Mouse (Mus musculus): ENCODE results near the gene Myo1b. TPM values are rescaled to one million over a fixed set of nuclear protein-coding genes. Genes with fewer than 3 reads are reported as not detected.

The Myo1b gene
- polyA plus RNA-seq, 1 experiment from 2014 or later: 92.2 TPM

- Histone ChIP-seq H3K4me2 (replicated peaks) (no peak overlapping the region), H3K9me3 (no peaks in the 10 kb centered on the region), H3K4me1 (replicated peaks) (peaks cover 18% of the 10 kb centered on the region), H3K36me3 (peaks cover 17% of the 10 kb centered on the region), H3K27me3 (no peaks in the 10 kb centered on the region), H3K27ac (no peak overlapping the region), H3K9ac (replicated peaks) (no peak overlapping the region), H3K4me3 (replicated peaks) (no peak overlapping the region)
- no peak for ATAC-seq
- WGBS: 67% methylated on average over 8 of the region's 8 CpGs
Observed at GRCm38 (mm10) chr1:51835795-51836194, 80.1 kb downstream of the Myo1b start.

GRCm38 (mm10) chr1:51834072-51834471 is 81.8 kb downstream of the Myo1b start:
- no peak for ATAC-seq
- Histone ChIP-seq H3K4me2 (replicated peaks) (no peak overlapping the region), H3K4me1 (replicated peaks) (peaks cover 18% of the 10 kb centered on the region), H3K9me3 (no peaks in the 10 kb centered on the region), H3K9ac (replicated peaks) (no peak overlapping the region), H3K27ac (no peak overlapping the region; the same call in 1 of the 2 replicates), H3K36me3 (peaks cover 17% of the 10 kb centered on the region), H3K4me3 (replicated peaks) (no peak overlapping the region), H3K27me3 (no peaks in the 10 kb centered on the region)
- 70% methylated on average over 3 of the region's 3 CpGs for WGBS

DNA sequence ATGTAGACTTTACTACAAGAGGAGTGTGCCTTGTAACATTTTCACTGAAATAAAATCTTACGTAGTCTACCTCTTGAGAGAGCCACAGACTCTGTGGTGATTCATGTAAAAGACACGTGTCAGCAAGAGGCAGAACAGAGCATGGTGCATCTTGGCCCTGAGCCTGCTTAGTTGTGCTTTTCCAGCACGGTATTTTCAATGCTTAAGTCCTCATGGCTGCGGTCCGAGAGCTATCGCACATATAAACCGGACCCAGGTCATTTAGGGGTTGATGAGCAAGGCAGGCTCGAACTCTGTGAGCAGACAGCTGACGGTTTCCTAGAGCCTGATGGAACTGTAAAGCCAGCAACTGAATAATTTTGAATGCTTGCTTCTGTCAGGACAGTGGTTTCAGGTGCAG is 86.5 kb downstream of the Myo1b start:
- no peaks in the 10 kb centered on the region; the same call in 1 of the 2 replicates for H3K4me1 ChIP-seq (replicated peaks)
- no peak overlapping the region for H3K4me3 ChIP-seq (replicated peaks)
- no peak for ATAC-seq
- no peaks in the 10 kb centered on the region for H3K9me3 ChIP-seq
- peaks cover 17% of the 10 kb centered on the region for H3K36me3 ChIP-seq
- H3K4me2 ChIP-seq (replicated peaks): no peak overlapping the region
- no peak overlapping the region for H3K27ac ChIP-seq
- 95% methylated on average over 9 of the region's 9 CpGs for whole genome bisulfite sequencing
- no peak overlapping the region for H3K9ac ChIP-seq (replicated peaks)
- no peaks in the 10 kb centered on the region for H3K27me3 ChIP-seq

DNA sequence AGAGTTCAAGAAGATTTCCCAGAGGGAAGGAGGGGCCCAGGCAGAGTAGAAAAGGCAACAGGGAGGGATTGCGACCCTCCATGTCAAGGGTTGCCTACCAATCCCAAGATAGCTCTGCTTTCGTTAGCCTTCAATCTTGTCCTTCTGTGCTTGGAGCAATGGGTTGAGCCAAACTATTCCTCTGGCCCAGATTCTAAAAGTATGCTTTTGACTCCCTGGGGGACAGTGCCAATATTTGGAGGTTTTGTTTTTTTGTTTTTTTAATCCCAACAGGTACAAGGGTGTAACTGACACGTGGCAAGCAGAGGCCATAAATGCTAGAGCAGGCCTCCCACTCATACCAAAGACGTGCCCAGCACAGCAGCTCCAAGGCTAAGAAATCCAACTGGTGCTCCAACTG is 93.3 kb downstream of the Myo1b start:
- Histone ChIP-seq H3K27me3 (no peaks in the 10 kb centered on the region), H3K36me3 (no peaks in the 10 kb centered on the region), H3K27ac (no peak overlapping the region), H3K9ac (replicated peaks) (no peak overlapping the region), H3K9me3 (no peaks in the 10 kb centered on the region), H3K4me3 (replicated peaks) (no peak overlapping the region), H3K4me2 (replicated peaks) (no peak overlapping the region), H3K4me1 (replicated peaks) (0 out of 2 replicates have a peak, but pooled peaks cover 8% of the 10 kb centered on the region)
- ATAC-seq: no peak
- WGBS: 87% methylated on average over 4 of the region's 4 CpGs

GRCm38 (mm10) chr1:51821701-51822495 is 94.0 kb downstream of the Myo1b start:
- Histone ChIP-seq H3K27ac (no peak overlapping the region), H3K4me2 (replicated peaks) (no peak overlapping the region), H3K36me3 (no peaks in the 10 kb centered on the region), H3K9me3 (no peaks in the 10 kb centered on the region), H3K4me3 (replicated peaks) (no peak overlapping the region), H3K27me3 (no peaks in the 10 kb centered on the region), H3K4me1 (replicated peaks) (0 out of 2 replicates have a peak, but pooled peaks cover 8% of the 10 kb centered on the region), H3K9ac (replicated peaks) (no peak overlapping the region)
- ATAC-seq: no peak
- 93% methylated on average over 13 of the region's 13 CpGs for WGBS

DNA sequence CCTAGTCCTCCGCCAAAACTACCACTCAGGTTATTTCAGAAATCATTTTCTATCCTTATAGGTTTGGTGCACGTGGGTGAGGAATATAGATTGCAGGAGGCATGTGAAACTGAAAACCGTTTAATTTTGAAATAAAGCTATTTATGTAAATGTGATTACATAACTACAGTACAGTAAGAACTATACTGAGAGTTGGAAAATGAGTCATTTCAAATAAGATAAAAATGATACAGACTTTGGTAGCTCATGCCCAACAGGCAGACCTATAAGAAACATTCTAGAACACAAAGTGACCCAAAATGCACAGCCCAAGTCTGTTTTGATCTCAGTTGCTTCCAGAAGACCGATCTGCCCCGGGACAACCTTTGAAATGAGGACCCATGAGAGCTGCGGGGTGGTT is 95.4 kb downstream of the Myo1b start:
- H3K4me2 ChIP-seq (replicated peaks): no peak overlapping the region
- no peaks in the 10 kb centered on the region for H3K9me3 ChIP-seq
- no peak overlapping the region for H3K4me3 ChIP-seq (replicated peaks)
- 0 out of 2 replicates have a peak, but pooled peaks cover 8% of the 10 kb centered on the region for H3K4me1 ChIP-seq (replicated peaks)
- no peak overlapping the region for H3K27ac ChIP-seq
- WGBS: 95% methylated on average over 6 of the region's 6 CpGs
- H3K27me3 ChIP-seq: no peaks in the 10 kb centered on the region
- H3K9ac ChIP-seq (replicated peaks): no peak overlapping the region
- H3K36me3 ChIP-seq: no peaks in the 10 kb centered on the region
- no peak for ATAC-seq

DNA sequence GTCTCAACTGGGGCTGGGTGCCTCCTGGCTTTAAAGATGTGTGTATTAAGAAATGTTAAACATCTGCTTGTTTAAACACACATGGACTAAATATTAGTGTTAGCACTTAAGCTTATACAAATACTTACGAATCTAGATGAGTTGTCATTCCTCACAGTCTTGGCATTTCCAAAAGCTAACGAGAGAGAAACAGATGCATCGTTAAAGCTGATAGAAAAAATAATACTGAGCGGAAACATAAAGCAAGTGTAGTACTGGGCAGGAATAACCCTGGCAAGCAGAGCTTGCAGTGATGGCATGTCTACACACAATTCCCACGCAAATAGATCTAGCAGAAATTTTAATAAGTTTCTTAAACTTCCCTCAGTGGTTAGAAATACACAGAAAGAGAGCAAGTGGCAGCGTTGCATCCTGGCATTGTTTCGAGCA is 95.8 kb downstream of the Myo1b start:
- Histone ChIP-seq H3K9ac (replicated peaks) (no peak overlapping the region), H3K4me1 (replicated peaks) (0 out of 2 replicates have a peak, but pooled peaks cover 8% of the 10 kb centered on the region), H3K27ac (no peak overlapping the region), H3K9me3 (no peaks in the 10 kb centered on the region), H3K27me3 (no peaks in the 10 kb centered on the region), H3K4me2 (replicated peaks) (no peak overlapping the region), H3K36me3 (no peaks in the 10 kb centered on the region), H3K4me3 (replicated peaks) (no peak overlapping the region)
- no peak for ATAC-seq
- 88% methylated on average over 7 of the region's 7 CpGs for WGBS

GRCm38 (mm10) chr1:51815636-51816035 is 100.2 kb downstream of the Myo1b start:
- no peak overlapping the region for H3K4me3 ChIP-seq (replicated peaks)
- no peak overlapping the region for H3K9ac ChIP-seq (replicated peaks)
- no peaks in the 10 kb centered on the region for H3K9me3 ChIP-seq
- WGBS: 93% methylated on average over 1 of the region's 1 CpGs
- no peak for ATAC-seq
- no peak overlapping the region for H3K27ac ChIP-seq
- H3K27me3 ChIP-seq: no peaks in the 10 kb centered on the region
- H3K36me3 ChIP-seq: 0 out of 2 replicates have a peak, but pooled peaks cover 3% of the 10 kb centered on the region
- H3K4me2 ChIP-seq (replicated peaks): no peak overlapping the region
- H3K4me1 ChIP-seq (replicated peaks): no peaks in the 10 kb centered on the region

- Histone ChIP-seq H3K4me2 (replicated peaks) (no peak overlapping the region), H3K27ac (no peak overlapping the region), H3K9ac (replicated peaks) (no peak overlapping the region)
Observed at GRCm38 (mm10) chr1:51814854-51815630, 100.8 kb downstream of the Myo1b start.

DNA sequence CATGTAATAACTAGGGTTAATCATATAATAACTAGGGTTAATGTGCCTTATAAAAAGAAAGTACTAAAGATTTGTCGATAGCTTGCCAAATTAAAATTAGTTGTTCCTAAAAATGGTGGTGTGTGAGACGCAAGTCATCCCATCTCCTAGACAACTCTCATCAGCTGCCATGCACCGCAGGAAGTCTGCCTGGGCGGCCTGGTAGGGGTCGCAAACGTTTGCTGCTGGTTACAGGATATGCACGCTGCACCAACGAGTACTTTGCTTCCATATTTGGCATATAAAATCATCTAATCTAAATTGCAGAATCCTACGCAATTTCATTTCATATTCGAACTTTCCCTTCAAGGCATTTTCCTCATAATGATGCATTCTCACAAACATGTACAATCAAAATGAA is 107.0 kb downstream of the Myo1b start:
- H3K4me1 ChIP-seq (replicated peaks): peaks cover 11% of the 10 kb centered on the region
- H3K9me3 ChIP-seq: no peaks in the 10 kb centered on the region
- WGBS: 83% methylated on average over 10 of the region's 10 CpGs
- no peak overlapping the region for H3K4me3 ChIP-seq (replicated peaks)
- H3K9ac ChIP-seq (replicated peaks): no peak overlapping the region
- H3K36me3 ChIP-seq: peaks cover 3% of the 10 kb centered on the region; the same call in 1 of the 2 replicates
- H3K27me3 ChIP-seq: no peaks in the 10 kb centered on the region
- no peak overlapping the region for H3K27ac ChIP-seq
- no peak overlapping the region for H3K4me2 ChIP-seq (replicated peaks)
- no peak for ATAC-seq

More at GRCm38 (mm10) chr1:51814854-51815630, 100.8 kb downstream of the Myo1b start:
- ATAC-seq: no peak
- Histone ChIP-seq H3K4me1 (replicated peaks) (no peaks in the 10 kb centered on the region), H3K9me3 (no peaks in the 10 kb centered on the region), H3K4me3 (replicated peaks) (no peak overlapping the region), H3K27me3 (no peaks in the 10 kb centered on the region), H3K36me3 (0 out of 2 replicates have a peak, but pooled peaks cover 3% of the 10 kb centered on the region)
- WGBS: 79% methylated on average over 5 of the region's 5 CpGs

- 87% methylated on average over 1 of the region's 1 CpGs for WGBS
- H3K9ac ChIP-seq (replicated peaks): no peak overlapping the region
- H3K4me1 ChIP-seq (replicated peaks): peaks cover 11% of the 10 kb centered on the region
- H3K9me3 ChIP-seq: no peaks in the 10 kb centered on the region
- H3K4me2 ChIP-seq (replicated peaks): no peak overlapping the region
- H3K4me3 ChIP-seq (replicated peaks): no peak overlapping the region
- H3K27ac ChIP-seq: no peak overlapping the region
- no peak for ATAC-seq
- peaks cover 3% of the 10 kb centered on the region; the same call in 1 of the 2 replicates for H3K36me3 ChIP-seq
- H3K27me3 ChIP-seq: no peaks in the 10 kb centered on the region
Observed at GRCm38 (mm10) chr1:51808228-51808627, 107.6 kb downstream of the Myo1b start.

DNA sequence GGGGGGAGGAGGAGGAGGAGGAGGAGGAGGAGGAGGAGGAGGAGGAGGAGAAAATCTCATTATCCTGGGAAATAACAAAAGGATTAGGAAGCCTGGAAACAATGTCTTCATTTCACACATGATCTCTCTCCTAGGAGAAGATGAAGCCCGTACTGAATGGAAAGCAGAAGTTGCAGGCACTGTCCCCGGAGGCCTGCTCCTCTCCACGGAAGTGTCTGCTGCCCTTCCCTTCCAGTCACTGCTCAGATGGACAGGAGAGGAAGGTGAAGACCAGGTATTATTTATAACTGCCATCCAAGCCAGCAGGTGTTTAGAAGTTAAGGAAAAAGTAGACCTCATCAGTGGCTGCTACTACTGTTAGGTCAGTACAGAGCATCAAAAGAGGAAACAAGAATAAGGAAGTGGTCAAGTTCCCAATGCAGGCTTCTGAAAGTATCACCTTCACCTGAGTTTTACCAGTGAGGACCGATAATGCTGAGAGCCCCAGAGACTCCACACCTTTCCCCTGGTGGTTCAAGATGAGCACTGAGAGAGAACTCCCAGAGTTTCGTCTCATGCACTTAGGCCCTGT is 110.7 kb downstream of the Myo1b start:
- Histone ChIP-seq H3K4me2 (replicated peaks) (no peak overlapping the region), H3K9ac (replicated peaks) (no peak overlapping the region), H3K36me3 (peaks cover 7% of the 10 kb centered on the region), H3K27ac (no peak overlapping the region), H3K27me3 (no peaks in the 10 kb centered on the region), H3K4me3 (replicated peaks) (no peak overlapping the region), H3K9me3 (no peaks in the 10 kb centered on the region), H3K4me1 (replicated peaks) (peaks cover 14% of the 10 kb centered on the region)
- 34% methylated on average over 5 of the region's 5 CpGs for WGBS
- no peak for ATAC-seq
